Mouse (Mus musculus) CH12.LX (cell line): ENCODE measurements around the gene Kcnj10. TPM values are rescaled to one million over a fixed set of nuclear protein-coding genes. Genes with fewer than 3 reads are reported as not detected.

Experiments used
- DNase-seq: peaks from one replicate; pipeline ENCODE4 v3.0.0-alpha.2; 2013; ENCODE audit errors: extremely low read depth
- H3K27ac ChIP-seq: 2 replicates; pipeline ENCODE4 v1.5.1; 2012; ENCODE audit warnings: low read depth, mild to moderate bottlenecking, control low read depth, moderate library complexity; ENCODE audit not compliant: insufficient read depth
- H3K27me3 ChIP-seq: replicated peaks from 2 replicates; pipeline ENCODE3; 2012; ENCODE audit warnings: inconsistent platforms
- H3K36me3 ChIP-seq, 2 experiments: replicated peaks in 1 of 2; 2 replicates each; pipeline versions ENCODE3 to v1.6.1; 2012; ENCODE audit warnings: inconsistent platforms in 1 of 2, low read length in 1 of 2, mild to moderate bottlenecking in 1 of 2, mixed read lengths in 1 of 2, moderate library complexity in 1 of 2; ENCODE audit not compliant: control insufficient read depth in 1 of 2, insufficient read depth in 1 of 2
- H3K4me1 ChIP-seq, 2 experiments: 2 replicates each; pipeline ENCODE4 v1.6.1; 2012; ENCODE audit warnings: inconsistent platforms in 1 of 2, moderate library complexity in 1 of 2; ENCODE audit not compliant: insufficient read depth in 2 of 2, control insufficient read depth in 1 of 2
- H3K4me2 ChIP-seq: 2 replicates; pipeline ENCODE4 v1.6.1; 2012; ENCODE audit warnings: low read depth, mild to moderate bottlenecking, control low read depth; ENCODE audit not compliant: poor library complexity, insufficient read depth, severe bottlenecking
- H3K4me3 ChIP-seq, 3 experiments: fragments of 150-350 bp in 1 of 3; sonication (generic) in 1 of 3; replicated peaks in 1 of 3; 2 replicates each; pipeline versions ENCODE3 to v1.5.1; 2011 to 2012; ENCODE audit warnings: low read depth in 2 of 3, low read length in 2 of 3, mild to moderate bottlenecking in 2 of 3, moderate library complexity in 2 of 3, control low read depth in 1 of 3, improper control_type of control experiment in 1 of 3, inconsistent platforms in 1 of 3, mixed read lengths in 1 of 3; ENCODE audit not compliant: poor library complexity in 1 of 3
- H3K79me2 ChIP-seq: replicated peaks from 2 replicates; pipeline ENCODE4 v1.6.1; 2012; ENCODE audit warnings: mild to moderate bottlenecking, moderate library complexity; ENCODE audit not compliant: control insufficient read depth, poor library complexity, insufficient read depth, severe bottlenecking; ENCODE audit errors: extremely low read depth
- H3K9ac ChIP-seq: 2 replicates; pipeline ENCODE4 v1.6.1; 2012; ENCODE audit warnings: low read depth, mild to moderate bottlenecking, control low read depth, moderate library complexity; ENCODE audit not compliant: insufficient read depth
- H3K9me3 ChIP-seq: replicated peaks from 2 replicates; pipeline ENCODE3; 2012; ENCODE audit warnings: low read length, inconsistent platforms, mixed read lengths
- CHD1 ChIP-seq: IDR thresholded peaks from 2 replicates; pipeline ENCODE4 v1.6.1; 2012; ENCODE audit warnings: low read depth, low read length, improper control_type of control experiment, inconsistent platforms
- CHD2 ChIP-seq: IDR thresholded peaks from 2 replicates; pipeline ENCODE4 v1.6.1; 2011; ENCODE audit warnings: low read length, improper control_type of control experiment
- CTCF ChIP-seq, 2 experiments: IDR thresholded peaks in 1 of 2; conservative IDR thresholded peaks in 1 of 2; 2 replicates each; pipeline ENCODE4 v1.5.1; 2011 to 2012; ENCODE audit warnings: low read depth in 2 of 2, low read length in 2 of 2, improper control_type of control experiment in 1 of 2, inconsistent platforms in 1 of 2, mild to moderate bottlenecking in 1 of 2, moderate library complexity in 1 of 2
- E2F4 ChIP-seq: IDR thresholded peaks from 2 replicates; pipeline ENCODE4 v1.6.1; 2011; ENCODE audit warnings: low read depth, low read length, improper control_type of control experiment; ENCODE audit not compliant: insufficient replicate concordance
- GABPA ChIP-seq: IDR thresholded peaks from 2 replicates; pipeline ENCODE4 v1.6.1; 2012; ENCODE audit warnings: low read depth, low read length, improper control_type of control experiment, inconsistent platforms; ENCODE audit not compliant: insufficient replicate concordance
- JUND ChIP-seq: conservative IDR thresholded peaks from 2 replicates; pipeline ENCODE4 v1.6.1; 2011; ENCODE audit warnings: low read depth, low read length, improper control_type of control experiment
- KAT2A ChIP-seq: IDR thresholded peaks from 2 replicates; pipeline ENCODE4 v1.6.1; 2012; ENCODE audit warnings: low read length, improper control_type of control experiment, inconsistent platforms; ENCODE audit not compliant: insufficient replicate concordance
- MAFK ChIP-seq: IDR thresholded peaks from 2 replicates; pipeline ENCODE4 v1.6.1; 2011; ENCODE audit warnings: low read length, improper control_type of control experiment; ENCODE audit not compliant: insufficient replicate concordance
- MAZ ChIP-seq: IDR thresholded peaks from 2 replicates; pipeline ENCODE4 v1.6.1; 2012; ENCODE audit warnings: low read depth, mild to moderate bottlenecking, inconsistent platforms, low read length, improper control_type of control experiment, moderate library complexity
- MYC ChIP-seq: IDR thresholded peaks from 2 replicates; pipeline ENCODE4 v1.6.1; 2011; ENCODE audit warnings: low read depth, mild to moderate bottlenecking, improper control_type of control experiment, low read length
- PAX5 ChIP-seq: IDR thresholded peaks from 2 replicates; pipeline ENCODE4 v1.6.1; 2012; ENCODE audit warnings: low read length, inconsistent platforms, mixed read lengths
- RAD21 ChIP-seq: IDR thresholded peaks from 2 replicates; pipeline ENCODE4 v1.6.1; 2011; ENCODE audit warnings: low read depth, mild to moderate bottlenecking, low read length, improper control_type of control experiment, moderate library complexity
- RCOR1 ChIP-seq: conservative IDR thresholded peaks from 2 replicates; pipeline ENCODE4 v1.6.1; 2012; ENCODE audit warnings: low read depth, mild to moderate bottlenecking, inconsistent platforms, low read length, improper control_type of control experiment
- dilution Hi-C: fragments of 300-500 bp; cut with MboI; formaldehyde crosslinking; loops from 2 replicates; pipeline ENCODE4 v1.14.3; 2020; ENCODE audit warnings: low sequenced_read_pairs; ENCODE audit not compliant: extremely low pct_unique_long_range_greater_than_20kb, extremely low pct_ligation_motif_present
- in situ Hi-C: fragments of 300-500 bp; cut with MboI; formaldehyde crosslinking; loops from 3 replicates; pipeline ENCODE4 v1.14.3; 2019; ENCODE audit warnings: low sequenced_read_pairs, low pct_ligation_motif_present, low pct_unique_long_range_greater_than_20kb, mixed read lengths
- polyA plus RNA-seq: library from polyadenylated mRNA; unstranded; fragments of >175 nt; gene quantifications from 2 replicates; pipeline ENCODE4 v1.2.1, GENCODE M21; 2012; ENCODE audit warnings: low read depth; ENCODE audit not compliant: insufficient read length
- total RNA-seq, 2 experiments: library from RNA; depleted of rRNA; stranded (reverse); fragments of 300-350 nt in 1 of 2; fragments of >200 nt in 1 of 2; gene quantifications; 2 replicates each; pipeline ENCODE4 v1.2.3; 2012 to 2014

Gene Kcnj10
- total and polyA plus RNA-seq, 3 experiments = 0.06 to 0.13 TPM; not detected in 1

DNA sequence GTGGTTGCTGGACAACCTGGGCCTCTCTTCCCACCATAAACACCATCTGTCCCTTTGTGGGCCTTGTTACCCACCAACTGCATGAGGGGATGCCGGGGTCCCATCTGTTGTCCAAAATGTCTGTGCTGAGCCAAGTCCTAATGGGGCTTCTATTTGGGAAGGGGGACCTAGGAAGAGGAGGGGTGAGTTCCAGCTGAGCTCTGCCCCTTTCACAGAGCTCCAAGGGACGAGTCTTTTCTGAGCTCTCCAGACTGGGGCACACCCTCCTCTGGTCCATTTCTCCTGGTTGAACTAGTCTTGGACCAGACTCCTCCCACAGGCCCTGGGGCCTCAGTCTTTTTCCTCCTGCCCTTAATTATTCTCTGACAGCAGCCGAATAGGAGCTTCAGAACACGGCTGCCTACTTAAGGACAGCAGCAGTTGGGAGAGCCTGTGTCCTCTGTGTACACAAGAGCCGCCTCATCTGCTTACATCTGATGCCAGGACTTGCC is 21.0 kb upstream of the Kcnj10 start:
- no peaks in the 10 kb centered on the region for H3K9me3 ChIP-seq
- no peaks in the 10 kb centered on the region for H3K27me3 ChIP-seq
- peaks cover 15 to 51% of the 10 kb centered on the region in 2 experiments for H3K36me3 ChIP-seq
- H3K4me1 ChIP-seq = peaks cover 0 to 11% of the 10 kb centered on the region in 2 experiments; a peak in 2 of 4 replicates
- no peak overlapping the region for H3K9ac ChIP-seq
- in situ Hi-C loops (loop anchor here (25.0 kb wide), 2 partner anchors 283 to 508 kb away; partner anchors contain the start of gene Vangl2), dilution Hi-C loops (no loop called here)
- H3K4me2 ChIP-seq = no peak overlapping the region
- no peak overlapping the region for H3K4me3 ChIP-seq
- TF ChIP-seq KAT2A (no peak), RAD21 (no peak), MAFK (no peak), MYC (no peak), GABPA (no peak), PAX5 (no peak), CTCF (conservative IDR thresholded peaks at IDR 0.05 in 1 of 2, IDR thresholded peaks at IDR 0.05 in 1 of 2; ENCODE audit: low read depth in 2 of 2, low read length in 2 of 2) (no peak)
- DNase-seq = no peak
- H3K79me2 ChIP-seq = no peaks in the 10 kb centered on the region
- H3K27ac ChIP-seq = no peak overlapping the region

DNA sequence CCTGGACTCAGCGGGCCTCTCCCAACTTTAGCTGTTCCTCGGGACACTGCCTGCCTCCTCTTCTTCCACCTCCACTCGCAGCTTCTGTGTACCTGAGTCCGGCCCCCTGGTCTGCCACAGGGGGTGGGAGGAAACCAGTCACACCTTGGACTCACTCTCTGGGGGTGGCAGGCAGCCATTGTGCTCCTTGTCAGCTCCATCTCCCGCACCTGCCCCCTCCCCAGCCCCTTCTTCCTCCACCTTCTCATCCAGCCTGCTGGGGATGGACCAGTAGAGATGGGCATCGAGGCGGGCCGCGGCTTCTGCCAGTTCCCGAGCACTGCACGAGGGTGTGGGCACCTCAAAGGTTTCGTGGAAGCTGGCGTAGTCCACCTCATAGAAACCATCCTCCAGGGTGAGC is 18.3 kb upstream of the Kcnj10 start:
- no peak overlapping the region for H3K4me2 ChIP-seq
- no peaks in the 10 kb centered on the region for H3K79me2 ChIP-seq
- no peak for DNase-seq
- no peaks in the 10 kb centered on the region; a peak in 1 of 4 replicates for H3K4me1 ChIP-seq
- peaks cover 10% of the 10 kb centered on the region for H3K9me3 ChIP-seq
- H3K4me3 ChIP-seq = no peak overlapping the region
- H3K27ac ChIP-seq = no peak overlapping the region
- in situ Hi-C loops = loop anchor here (25.0 kb wide), 2 partner anchors 285 to 510 kb away; partner anchors contain the start of gene Vangl2
- H3K9ac ChIP-seq = no peak overlapping the region
- peaks cover 4% of the 10 kb centered on the region for H3K27me3 ChIP-seq
- dilution Hi-C loops = no loop called here
- no peak for TF ChIP-seq E2F4
- no peak for TF ChIP-seq JUND
- TF ChIP-seq CHD2 = no peak
- no peak for TF ChIP-seq CHD1
- peaks cover 9 to 43% of the 10 kb centered on the region in 2 experiments for H3K36me3 ChIP-seq

DNA sequence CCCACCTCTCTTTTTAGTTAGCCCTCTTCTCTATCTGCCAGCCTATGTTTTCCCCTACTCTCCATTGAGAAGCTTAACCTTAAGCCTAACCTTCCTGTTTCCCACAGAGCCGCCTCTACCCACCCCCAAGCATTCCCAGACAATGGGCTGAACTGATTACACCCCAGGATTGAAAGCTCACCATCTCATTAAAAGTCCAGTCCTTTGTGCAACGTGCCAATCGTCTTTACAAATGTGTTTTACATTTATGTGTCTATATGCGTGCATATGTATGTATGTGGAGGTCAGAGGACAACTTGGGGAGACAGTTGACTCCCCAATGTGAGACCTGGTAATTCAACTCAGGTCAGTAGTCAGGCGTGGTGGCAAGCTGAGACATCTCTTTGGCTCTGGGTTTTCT is 17.7 kb upstream of the Kcnj10 start:
- Histone ChIP-seq H3K9ac (no peak overlapping the region), H3K4me1 (no peaks in the 10 kb centered on the region; a peak in 1 of 4 replicates), H3K27ac (no peak overlapping the region), H3K4me2 (no peak overlapping the region), H3K4me3 (no peak overlapping the region), H3K36me3 (peaks cover 5 to 38% of the 10 kb centered on the region in 2 experiments), H3K79me2 (no peaks in the 10 kb centered on the region), H3K9me3 (peaks cover 10% of the 10 kb centered on the region), H3K27me3 (peaks cover 6% of the 10 kb centered on the region)
- dilution Hi-C loops = no loop called here
- TF ChIP-seq E2F4 (no peak), MAZ (no peak), RCOR1 (no peak)
- no peak for DNase-seq
- in situ Hi-C loops = loop anchor here (25.0 kb wide), 2 partner anchors 286 to 511 kb away; partner anchors contain the start of gene Vangl2
